8 mouse cellular contexts compared by ENCODE assay signal in genomic region chr8:105446127-105446552, GRCm38 (mm10). TPM values are rescaled to one million over a fixed set of nuclear protein-coding genes. Genes with fewer than 3 reads are reported as not detected.
DNase-seq lines count a peak whose midpoint lies in the region; ATAC-seq lines count a peak whose summit lies in the region.
"Had no signal": no experiment of that assay in that cellular context is flagged by ENCODE, and none has a peak within 500 bp of the region (broad histone marks: within the 10 kb centered on the region; RNA-seq: fewer than 3 reads in every experiment).

No protein-coding gene starts in this region.

- 34% methylated on average over 4 of the region's 4 CpGs for WGBS in limb, embryonic 12.5 days
- WGBS in limb, embryonic 10.5 days = 35% methylated on average over 4 of the region's 4 CpGs
- WGBS in forebrain, embryonic 12.5 days = 10% methylated on average over 4 of the region's 4 CpGs
- 29% methylated on average over 4 of the region's 4 CpGs for WGBS in kidney, embryonic 16.5 days

- no peak for DNase-seq in limb, embryonic 10.5 days (ENCODE audit: low spot score)
- peak; percentile 69 for DNase-seq in retina, embryonic 14.5 days (ENCODE audit: low spot score)
- no peak for DNase-seq in ovary, postnatal 36 days (ENCODE audit: low spot score)
- DNase-seq in cerebellum, adult 11 months = no peak

- H3K27me3 ChIP-seq in limb, embryonic 12.5 days = 0 out of 2 replicates have a peak, but pooled peaks cover 3% of the 10 kb centered on the region
- H3K27me3 ChIP-seq in limb, embryonic 10.5 days (ENCODE audit: low read depth, poor library complexity, severe bottlenecking) = no peaks in the 10 kb centered on the region
- H3K27me3 ChIP-seq in forebrain, embryonic 12.5 days = no peaks in the 10 kb centered on the region
- H3K27me3 ChIP-seq in kidney, embryonic 16.5 days (ENCODE audit: insufficient read depth, low read length) = no peaks in the 10 kb centered on the region

- no peak for ATAC-seq in limb, embryonic 12.5 days (ENCODE audit: insufficient number of reproducible peaks, insufficient read depth, low FRiP score, low TSS enrichment, low read depth)
- ATAC-seq in forebrain, embryonic 12.5 days (ENCODE audit: low FRiP score) = peak; percentile 76
- ATAC-seq in kidney, embryonic 16.5 days (ENCODE audit: low FRiP score, low TSS enrichment) = no peak

- H3K4me2 ChIP-seq in limb, embryonic 12.5 days = peak overlapping the region; percentile 19; the same call in 1 of the 2 replicates
- peak overlapping the region; percentile 39 for H3K4me2 ChIP-seq in forebrain, embryonic 12.5 days
- H3K4me2 ChIP-seq in kidney, embryonic 16.5 days (replicated peaks; ENCODE audit: low read depth, low read length) = no peak overlapping the region

- no peak overlapping the region for H3K27ac ChIP-seq in limb, embryonic 12.5 days
- no peak overlapping the region for H3K27ac ChIP-seq in limb, embryonic 10.5 days
- peak overlapping the region; percentile 84 for H3K27ac ChIP-seq in forebrain, embryonic 12.5 days
- 0 out of 2 replicates have a peak overlapping the region, but pooled peaks have one; percentile 18 for H3K27ac ChIP-seq in kidney, embryonic 16.5 days (ENCODE audit: low read length)

- no peak overlapping the region for H3K4me3 ChIP-seq in limb, embryonic 12.5 days (replicated peaks)
- H3K4me3 ChIP-seq in limb, embryonic 10.5 days = no peak overlapping the region
- H3K4me3 ChIP-seq in forebrain, embryonic 12.5 days (replicated peaks) = no peak overlapping the region
- H3K4me3 ChIP-seq in kidney, embryonic 16.5 days (ENCODE audit: low read length) = no peak overlapping the region

- no peak overlapping the region for H3K9ac ChIP-seq in limb, embryonic 12.5 days (replicated peaks)
- no peak overlapping the region for H3K9ac ChIP-seq in forebrain, embryonic 12.5 days
- no peak overlapping the region for H3K9ac ChIP-seq in kidney, embryonic 16.5 days (replicated peaks; ENCODE audit: low read length)

- H3K36me3 ChIP-seq in limb, embryonic 12.5 days = no peaks in the 10 kb centered on the region
- no peaks in the 10 kb centered on the region for H3K36me3 ChIP-seq in limb, embryonic 10.5 days
- no peaks in the 10 kb centered on the region for H3K36me3 ChIP-seq in forebrain, embryonic 12.5 days (replicated peaks)
- H3K36me3 ChIP-seq in kidney, embryonic 16.5 days (ENCODE audit: insufficient read depth, low read length) = no peaks in the 10 kb centered on the region

- no peaks in the 10 kb centered on the region for H3K9me3 ChIP-seq in limb, embryonic 12.5 days
- no peaks in the 10 kb centered on the region for H3K9me3 ChIP-seq in limb, embryonic 10.5 days (replicated peaks)
- H3K9me3 ChIP-seq in forebrain, embryonic 12.5 days = no peaks in the 10 kb centered on the region
- H3K9me3 ChIP-seq in kidney, embryonic 16.5 days (ENCODE audit: low read length) = no peaks in the 10 kb centered on the region

- peaks cover 9% of the 10 kb centered on the region; the same call in 1 of the 2 replicates for H3K4me1 ChIP-seq in limb, embryonic 12.5 days (replicated peaks)
- H3K4me1 ChIP-seq in limb, embryonic 10.5 days = peaks cover 8% of the 10 kb centered on the region
- H3K4me1 ChIP-seq in forebrain, embryonic 12.5 days = peaks cover 18% of the 10 kb centered on the region
- H3K4me1 ChIP-seq in kidney, embryonic 16.5 days (ENCODE audit: insufficient read depth, low read length) = 0 out of 2 replicates have a peak, but pooled peaks cover 7% of the 10 kb centered on the region

RNA-seq across cellular contexts. Expression of gene Tppp3, which starts 25.2 kb away (rescaled TPM):
- 25.3 and 28.9 TPM in 2 replicates for polyA plus RNA-seq in limb, embryonic 12.5 days (2016; fragmentation: Nextera tagmentation; extraction: Ambion mirVana)
- polyA plus RNA-seq in limb, embryonic 10.5 days (2016; fragmentation: Nextera tagmentation; extraction: Ambion mirVana) = 8.4 and 13.5 TPM in 2 replicates
- 39.9 and 41.3 TPM in 2 replicates for polyA plus RNA-seq in forebrain, embryonic 12.5 days (2016; fragmentation: Nextera tagmentation; extraction: Ambion mirVana)
- 22.2 and 24.8 TPM in 2 replicates for polyA plus RNA-seq in kidney, embryonic 16.5 days (2015; fragmentation: Nextera tagmentation; extraction: Ambion mirVana)

RNA-seq across cellular contexts. Expression of gene Lrrc36, which starts 32.8 kb away (rescaled TPM):
- polyA plus RNA-seq in limb, embryonic 12.5 days (2016; fragmentation: Nextera tagmentation; extraction: Ambion mirVana) = 0.12 and 0.39 TPM in 2 replicates
- not detected in 2 replicates for polyA plus RNA-seq in limb, embryonic 10.5 days (2016; fragmentation: Nextera tagmentation; extraction: Ambion mirVana)
- polyA plus RNA-seq in forebrain, embryonic 12.5 days (2016; fragmentation: Nextera tagmentation; extraction: Ambion mirVana) = 1.2 and 1.4 TPM in 2 replicates
- polyA plus RNA-seq in kidney, embryonic 16.5 days (2015; fragmentation: Nextera tagmentation; extraction: Ambion mirVana) = 0.17 and 0.41 TPM in 2 replicates

RNA-seq across cellular contexts. Expression of gene Kctd19, which starts 32.8 kb away (rescaled TPM):
- not detected in 2 replicates for polyA plus RNA-seq in limb, embryonic 12.5 days (2016; fragmentation: Nextera tagmentation; extraction: Ambion mirVana)
- not detected in 2 replicates for polyA plus RNA-seq in limb, embryonic 10.5 days (2016; fragmentation: Nextera tagmentation; extraction: Ambion mirVana)
- 0.13 TPM in 1 of 2 replicates, not detected in the other for polyA plus RNA-seq in forebrain, embryonic 12.5 days (2016; fragmentation: Nextera tagmentation; extraction: Ambion mirVana)
- not detected in 2 replicates for polyA plus RNA-seq in kidney, embryonic 16.5 days (2015; fragmentation: Nextera tagmentation; extraction: Ambion mirVana)
- polyA plus RNA-seq: cortical plate, adult 2 months had no signal

RNA-seq across cellular contexts. Expression of gene Zdhhc1, which starts 50.6 kb away (rescaled TPM):
- 34.8 and 36.9 TPM in 2 replicates for polyA plus RNA-seq in limb, embryonic 12.5 days (2016; fragmentation: Nextera tagmentation; extraction: Ambion mirVana)
- polyA plus RNA-seq in limb, embryonic 10.5 days (2016; fragmentation: Nextera tagmentation; extraction: Ambion mirVana) = 18.9 and 25.3 TPM in 2 replicates
- 24.7 and 26.1 TPM in 2 replicates for polyA plus RNA-seq in forebrain, embryonic 12.5 days (2016; fragmentation: Nextera tagmentation; extraction: Ambion mirVana)
- 49.6 and 51.1 TPM in 2 replicates for polyA plus RNA-seq in kidney, embryonic 16.5 days (2015; fragmentation: Nextera tagmentation; extraction: Ambion mirVana)

Comparison
In these comparisons a context has a peak if more than half of its experiments do, and no peak if none do; other contexts are left out.
1. H3K27ac ChIP-seq: peak in forebrain, embryonic 12.5 days (single experiment) and kidney, embryonic 16.5 days (single experiment); none in limb, embryonic 12.5 days (single experiment) and limb, embryonic 10.5 days (single experiment).